Mouse (Mus musculus) right cerebral cortex, postnatal 14 days (tissue): ENCODE data around the gene Tm4sf5.
A peak's percentile ranks its signal among the peaks of the same experiment; 100 is the strongest.
"Not testable (repeated sequence)": the region's sequence is repeated elsewhere in the genome, so short reads cannot be mapped to it uniquely, and the experiment has no call there.

Experiments
- DNase-seq: peaks from one replicate; pipeline ENCODE4 v3.0.0; 2022

The Tm4sf5 gene

GRCm38 (mm10) chr11:70504970-70505369, at the start of gene Tm4sf5:
TSS of gene Tm4sf5 (plus strand) at chr11:70505244.
- DNase-seq = no peak

- DNase-seq = no peak
These were observed 46.1 kb upstream of the Tm4sf5 start, which contains the start of gene Zmynd15 for GRCm38 (mm10) chr11:70458688-70459600. TSS of gene Zmynd15 (plus strand) at chr11:70459433.

- DNase-seq = no peak
These were observed 45.4 kb upstream of the Tm4sf5 start, which contains the start of gene Cxcl16 for GRCm38 (mm10) chr11:70459601-70460101. TSS of gene Cxcl16 (minus strand) at chr11:70459984.

GRCm38 (mm10) chr11:70463970-70464369, 41.1 kb upstream of the Tm4sf5 start:
- no peak for DNase-seq

GRCm38 (mm10) chr11:70465211-70465610, 39.8 kb upstream of the Tm4sf5 start:
- no peak for DNase-seq

- peak; percentile 36 for DNase-seq
These were observed 39.2 kb upstream of the Tm4sf5 start for GRCm38 (mm10) chr11:70465824-70466223.

- no peak for DNase-seq
These were observed 37.0 kb upstream of the Tm4sf5 start for GRCm38 (mm10) chr11:70467902-70468619.

GRCm38 (mm10) chr11:70469764-70470163, 35.3 kb upstream of the Tm4sf5 start:
- no peak for DNase-seq

GRCm38 (mm10) chr11:70472716-70473115, 32.3 kb upstream of the Tm4sf5 start:
- no peak for DNase-seq

GRCm38 (mm10) chr11:70473291-70473690, 31.8 kb upstream of the Tm4sf5 start:
- not testable (repeated sequence) for DNase-seq

- no peak for DNase-seq
These were observed 30.0 kb upstream of the Tm4sf5 start for GRCm38 (mm10) chr11:70474872-70475534.

GRCm38 (mm10) chr11:70485498-70485897, 19.5 kb upstream of the Tm4sf5 start:
- no peak for DNase-seq

GRCm38 (mm10) chr11:70487816-70488215, 17.2 kb upstream of the Tm4sf5 start:
- no peak for DNase-seq

- no peak for DNase-seq
These were observed 15.9 kb upstream of the Tm4sf5 start for GRCm38 (mm10) chr11:70489138-70489537.

GRCm38 (mm10) chr11:70489684-70490083, 15.4 kb upstream of the Tm4sf5 start:
- DNase-seq = no peak

- no peak for DNase-seq
These were observed 5.2 kb upstream of the Tm4sf5 start for GRCm38 (mm10) chr11:70499566-70500475.

- DNase-seq = no peak
These were observed 4.6 kb upstream of the Tm4sf5 start for GRCm38 (mm10) chr11:70500476-70500812.

- no peak for DNase-seq
These were observed 3.0 kb upstream of the Tm4sf5 start for GRCm38 (mm10) chr11:70502018-70502417.

- DNase-seq = peak; percentile 58
These were observed 1.3 kb downstream of the Tm4sf5 start for GRCm38 (mm10) chr11:70506385-70506784.

GRCm38 (mm10) chr11:70506962-70507515, 2.0 kb downstream of the Tm4sf5 start:
- DNase-seq = no peak

GRCm38 (mm10) chr11:70509753-70510564, 4.9 kb downstream of the Tm4sf5 start:
- peak; percentile 52 for DNase-seq
